Mouse (Mus musculus) cortical plate, adult 2 months (tissue): Measurements from ENCODE around the gene Zfp672.

Experiments
- CTCF ChIP-seq: fragments of 200-500 bp; IDR thresholded peaks from 2 replicates; pipeline ENCODE4 v1.5.1; 2011; ENCODE audit warnings: mild to moderate bottlenecking, control low read depth, low read length; ENCODE audit not compliant: insufficient read depth; ENCODE audit errors: extremely low read depth
- POLR2A ChIP-seq: fragments of 200-500 bp; IDR thresholded peaks from 2 replicates; pipeline ENCODE4 v1.6.1; 2011; ENCODE audit warnings: mild to moderate bottlenecking, low read length, control low read depth; ENCODE audit not compliant: insufficient read depth; ENCODE audit errors: extremely low read depth

DNA sequence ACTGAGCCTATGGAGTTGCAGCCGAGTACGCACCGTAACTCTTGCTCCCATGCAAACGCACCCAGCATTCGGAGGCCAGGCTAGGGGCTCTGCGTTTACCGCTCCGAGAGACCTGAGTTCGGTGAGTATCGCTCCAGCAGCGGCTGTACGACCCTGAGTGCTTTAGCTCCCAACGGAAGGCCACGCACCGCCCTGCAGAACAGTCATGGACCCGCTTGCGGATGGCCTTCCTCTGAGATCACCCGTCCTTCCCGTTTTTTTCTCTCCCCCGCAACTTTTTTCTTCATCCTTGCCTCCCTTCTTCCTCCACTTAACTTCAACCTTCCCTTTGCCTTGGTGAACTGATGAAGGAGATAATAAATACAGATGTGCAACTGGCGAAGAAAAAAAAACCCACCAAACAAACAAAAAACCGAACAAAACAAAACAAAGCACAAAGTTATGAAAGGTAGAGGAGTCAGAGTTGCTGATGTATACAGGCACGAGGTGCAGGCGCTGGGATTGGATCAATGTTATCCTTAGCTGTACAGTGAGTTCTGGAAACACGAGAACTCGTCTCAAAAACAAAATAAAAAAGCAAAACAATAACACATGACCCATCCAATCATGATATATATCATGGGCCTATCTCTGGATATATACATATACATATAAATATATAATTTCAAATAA lies 27.2 kb downstream of the Zfp672 start:
- TF ChIP-seq POLR2A (no peak), CTCF (no peak)
